Mouse (Mus musculus) kidney, adult 8-10 months (tissue): ENCODE measurements at regions not wholly inside any gene's neighbourhood (a gene's known extent, or its start where the extent isn't known, plus 50 kb on each side); places are given as distances from the start of the nearest gene placed in this dataset.

Experiments
- DNase-seq, 2 experiments: peaks; one replicate each; pipeline ENCODE4 v3.0.0; 2022

DNA sequence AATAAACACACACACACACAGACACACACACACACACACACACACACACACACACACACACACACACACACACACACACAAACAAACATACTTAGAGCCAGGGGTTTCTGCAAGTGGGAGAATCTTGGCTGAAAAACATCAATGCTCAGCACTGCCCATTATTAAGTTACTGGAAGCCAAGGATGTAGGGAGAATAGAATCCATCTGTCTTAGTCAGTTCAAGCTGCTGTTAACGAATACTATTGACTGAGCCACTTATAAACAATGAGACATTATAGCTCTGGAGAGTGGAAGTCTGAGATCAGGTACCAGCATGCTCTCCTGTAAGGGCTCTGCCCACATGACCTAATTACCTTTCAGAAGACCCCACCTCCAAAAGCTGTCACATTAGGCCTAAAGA, 87.4 kb downstream of the Fam174b start:
- DNase-seq: no peak

DNA sequence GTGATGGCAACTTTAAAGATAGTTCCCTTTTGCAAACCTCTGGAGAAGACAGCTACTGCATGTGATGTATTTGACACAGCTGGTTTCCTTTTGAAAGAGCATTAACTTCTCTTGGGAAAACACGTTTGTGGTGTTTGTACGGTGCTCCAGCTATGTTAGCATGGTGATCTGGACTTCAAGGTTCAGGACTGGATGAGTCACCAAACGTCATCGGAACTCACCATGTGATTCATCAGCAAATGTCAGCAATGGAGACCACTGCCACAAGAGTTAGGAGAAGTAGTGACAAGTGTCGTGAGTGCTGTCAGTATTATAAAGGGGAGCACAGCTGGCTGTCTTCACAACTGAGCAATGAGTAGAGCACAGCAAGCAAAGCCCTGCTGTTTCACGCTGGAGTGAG, 90.5 kb downstream of the Fam174b start:
- no peak for DNase-seq

DNA sequence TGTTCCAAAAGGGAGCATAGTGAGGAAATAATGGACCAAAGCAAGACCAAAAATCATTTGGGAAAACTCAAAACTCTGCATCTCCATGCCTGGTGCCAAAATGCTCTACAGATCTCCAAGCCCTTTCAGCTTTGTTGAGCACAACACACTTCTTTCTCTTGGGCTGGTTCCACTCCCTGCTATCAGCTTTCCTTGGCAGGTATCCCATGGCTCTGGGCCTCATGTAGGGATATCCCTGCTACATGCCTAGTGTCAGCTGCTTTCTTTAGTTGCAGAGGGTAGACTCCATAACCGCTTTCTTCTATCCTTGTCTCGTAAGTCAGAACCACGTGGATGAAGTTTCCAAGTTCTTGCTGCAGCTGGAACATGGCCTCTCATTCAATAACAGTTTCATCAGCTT, 100.3 kb downstream of the Fam174b start:
- no peak for DNase-seq

DNA sequence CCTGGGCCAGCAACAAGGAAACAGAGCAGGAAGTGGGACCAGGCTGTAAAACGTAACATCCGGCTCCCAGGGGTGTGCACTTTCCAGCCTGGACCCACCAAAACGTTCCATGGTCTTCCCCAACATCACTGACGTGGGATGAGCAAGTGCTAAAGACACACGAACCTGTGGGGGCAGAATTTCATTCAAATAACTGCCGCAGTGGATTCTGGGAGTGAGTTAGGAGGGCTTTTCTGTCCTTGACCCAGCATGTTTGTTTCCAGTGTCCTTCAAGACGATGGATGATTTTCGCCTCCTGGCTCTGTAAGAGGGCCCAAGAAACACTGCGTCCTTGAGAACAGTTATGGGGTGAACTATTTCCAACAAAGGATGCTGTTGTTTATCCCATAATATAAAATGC, 112.1 kb downstream of the Fam174b start:
- DNase-seq: no peak

DNA sequence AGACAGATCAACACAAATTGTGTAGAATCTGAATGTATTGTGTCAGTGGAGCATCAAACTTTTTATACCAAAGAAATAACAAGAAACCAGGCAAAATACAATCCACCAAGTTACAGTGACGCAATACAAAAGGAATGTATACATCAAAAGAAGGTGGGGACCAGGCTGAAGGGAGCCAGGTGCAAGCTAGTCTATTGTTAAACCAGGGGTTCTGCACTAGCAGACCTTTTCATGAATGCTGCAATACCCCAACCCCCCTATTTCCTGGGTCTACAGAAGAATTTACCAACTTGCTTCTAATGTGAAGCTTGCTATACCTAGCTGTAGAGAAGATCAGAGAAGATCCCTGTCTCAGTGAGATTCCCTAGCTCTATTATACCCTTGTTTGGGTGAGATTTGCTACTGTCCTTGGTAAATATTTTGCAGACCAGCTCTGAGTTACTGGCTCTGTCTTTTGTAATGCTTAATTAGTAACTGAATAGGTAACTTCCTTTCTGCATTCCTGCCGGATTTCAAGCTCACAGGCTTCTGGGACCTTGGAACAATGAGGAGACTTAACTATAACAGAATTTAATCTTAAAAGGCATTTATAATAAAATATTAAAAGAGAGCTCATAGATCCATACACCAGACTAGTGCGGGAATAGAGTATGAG, 113.3 kb downstream of the Fam174b start:
- DNase-seq: peak; percentile 9 to 56

DNA sequence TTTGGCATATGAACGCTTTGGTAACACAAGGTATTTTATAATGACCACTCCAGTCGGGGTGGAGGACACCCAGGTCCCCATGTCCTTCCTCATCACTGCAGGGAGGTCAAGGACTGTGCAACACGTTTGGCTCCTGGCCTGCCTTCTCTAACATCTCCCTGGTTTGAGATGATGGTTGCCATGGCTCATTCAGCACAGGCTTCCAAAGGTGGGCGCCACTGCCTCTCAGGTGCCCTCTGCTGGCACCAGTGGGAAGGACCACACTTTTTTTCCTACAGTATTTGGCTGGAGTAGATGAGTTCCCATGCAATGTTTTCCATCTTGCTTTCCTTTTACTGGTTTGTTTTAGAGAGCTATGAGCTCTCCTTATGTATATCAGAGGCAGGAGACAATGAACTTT, 115.4 kb downstream of the Fam174b start:
- peak in 1 of 2 experiments; percentile 36 for DNase-seq

DNA sequence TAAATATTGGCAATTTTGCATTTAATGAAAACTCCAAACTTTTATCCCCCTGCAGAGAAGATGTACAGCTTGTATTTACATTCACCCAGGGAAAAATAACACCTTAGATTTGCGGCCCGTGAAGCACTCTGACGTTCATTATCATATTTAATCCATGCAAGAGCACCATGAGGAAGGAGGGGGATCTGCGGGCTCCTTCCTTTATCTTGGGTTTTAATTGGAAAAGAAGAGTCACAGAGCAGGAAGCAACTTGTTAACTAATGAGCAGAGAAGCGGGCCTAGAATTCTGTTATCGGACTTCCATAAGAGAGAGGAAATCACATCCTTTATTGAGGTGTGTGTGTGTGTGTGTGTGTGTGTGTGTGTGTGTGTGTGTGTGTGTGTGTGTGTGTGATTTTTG, 116.8 kb downstream of the Fam174b start:
- no peak for DNase-seq

DNA sequence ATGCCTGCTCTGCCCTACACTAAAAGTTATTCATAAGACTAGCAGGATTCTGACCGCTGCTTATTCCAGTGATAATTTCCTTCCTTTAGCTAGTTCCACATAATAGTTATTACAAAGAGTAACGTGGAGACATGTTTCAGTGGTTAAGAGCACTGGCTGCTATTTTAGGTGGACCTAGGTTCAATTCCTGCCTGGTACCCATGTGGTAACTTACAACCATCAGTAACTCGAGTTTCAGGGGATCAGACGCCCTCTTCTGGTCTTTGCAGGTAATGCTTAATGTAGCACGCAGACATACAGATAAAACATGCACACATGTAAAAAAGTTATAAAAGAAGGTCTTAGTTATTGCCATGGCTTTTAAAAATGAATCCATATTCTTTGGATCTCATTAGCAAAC, 125.0 kb downstream of the Fam174b start:
- no peak for DNase-seq

DNA sequence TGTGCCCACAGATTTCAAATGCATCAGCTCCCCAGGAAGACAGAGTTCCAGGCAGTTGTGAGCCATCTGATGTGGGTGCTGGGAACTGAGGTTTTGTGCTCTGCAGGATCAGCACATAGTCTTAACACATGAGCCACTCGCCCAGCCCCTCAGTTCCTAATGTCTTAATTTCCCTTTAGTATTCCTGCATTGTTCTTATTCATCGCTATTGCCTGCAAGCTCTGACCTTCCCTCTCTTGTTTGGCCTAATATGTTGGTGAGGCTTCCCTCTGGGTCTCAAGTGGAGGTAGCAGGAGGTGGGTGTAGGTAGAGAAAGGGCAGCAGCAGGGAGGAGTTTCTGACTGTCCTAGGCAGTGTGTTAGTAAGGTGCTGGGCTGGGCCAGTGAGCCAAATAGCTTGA, 132.1 kb downstream of the Fam174b start:
- no peak for DNase-seq

DNA sequence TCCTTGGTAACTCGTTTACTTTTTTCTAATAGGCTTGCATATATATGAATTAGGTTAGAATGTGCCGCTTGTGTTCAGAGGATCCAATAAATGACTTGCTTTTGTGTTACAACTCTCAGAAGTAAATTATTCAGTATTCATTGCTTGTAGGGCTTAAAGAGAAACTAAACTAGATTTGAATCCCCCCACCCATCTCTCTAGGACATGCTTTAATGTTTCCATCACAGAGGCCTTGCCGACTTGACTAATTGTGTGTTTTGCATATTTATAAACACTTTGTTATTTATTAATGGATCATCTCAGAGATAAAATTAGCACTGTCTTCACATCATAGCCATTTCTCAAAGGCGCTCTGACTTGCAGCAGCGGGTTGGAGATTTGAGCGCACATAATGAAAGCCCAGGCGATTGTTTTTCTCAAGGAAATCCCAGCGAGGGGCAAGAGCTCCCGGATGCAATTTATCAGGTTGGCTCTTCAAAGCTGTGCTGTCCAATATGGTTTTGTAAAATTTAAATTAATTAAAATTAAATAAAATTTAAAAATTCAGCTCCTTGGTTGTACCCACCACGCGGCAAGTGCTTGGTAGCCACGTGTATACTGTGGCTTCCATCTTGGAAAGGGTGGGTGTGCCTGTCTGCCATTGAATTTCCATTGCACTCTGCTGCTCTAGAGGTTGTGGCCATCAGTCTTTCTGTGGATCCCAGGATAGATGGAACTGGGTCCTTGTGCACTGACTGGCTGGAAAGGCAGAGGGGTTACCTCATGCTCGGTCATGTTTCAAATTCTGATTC, 132.0 kb downstream of the St8sia2 start:
- DNase-seq: no peak

DNA sequence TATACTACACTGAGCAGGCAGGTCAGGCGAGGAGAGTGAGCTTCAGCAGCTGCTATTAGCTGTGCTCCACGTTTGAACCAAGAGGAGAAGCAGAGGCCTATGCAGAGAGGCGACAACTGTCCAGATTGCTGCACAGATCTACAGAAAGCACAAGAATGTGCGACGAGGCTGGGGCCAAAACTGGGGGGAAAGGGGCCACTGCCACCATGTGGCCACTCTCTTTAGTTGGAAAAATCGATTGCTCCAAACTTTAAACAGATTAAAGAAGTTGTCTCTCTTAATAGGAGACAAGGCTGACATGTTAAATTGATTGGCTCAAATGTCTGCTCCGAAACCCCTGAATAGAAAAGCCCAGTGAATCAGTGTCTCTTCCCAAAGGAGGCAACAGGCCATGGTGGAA, 127.3 kb downstream of the St8sia2 start:
- DNase-seq: no peak
